Mouse (Mus musculus) G1E (cell line): Measurements from ENCODE around the gene Pygl.

Experiments
- CTCF ChIP-seq: IDR thresholded peaks from 2 replicates; pipeline ENCODE4 v1.5.1; 2012; ENCODE audit warnings: low read depth, low read length, inconsistent platforms, mixed read lengths
- GATA1 ChIP-seq: IDR thresholded peaks from 2 replicates; pipeline ENCODE4 v1.6.1; 2012; ENCODE audit warnings: borderline replicate concordance, low read length, inconsistent platforms, mixed read lengths
- GATA2 ChIP-seq: IDR thresholded peaks from 2 replicates; pipeline ENCODE4 v1.6.1; 2012; ENCODE audit warnings: low read depth, low read length, inconsistent platforms, borderline replicate concordance
- POLR2AphosphoS5 ChIP-seq: IDR thresholded peaks from 2 replicates; pipeline ENCODE4 v1.6.1; 2012; ENCODE audit warnings: low read depth, low read length, inconsistent platforms; ENCODE audit not compliant: insufficient replicate concordance
- TAL1 ChIP-seq: conservative IDR thresholded peaks from 2 replicates; pipeline ENCODE4 v1.6.1; 2012; ENCODE audit warnings: low read depth, low read length, inconsistent platforms, mixed read lengths

GRCm38 (mm10) chr12:70269724-70270123, 38.4 kb upstream of the Pygl start:
- TF ChIP-seq CTCF = no peak
- TF ChIP-seq GATA2 = no peak
- TF ChIP-seq TAL1 = no peak
- no peak for TF ChIP-seq GATA1
- no peak for TF ChIP-seq POLR2AphosphoS5
